Mouse (Mus musculus) neural tube, embryonic 15.5 days (tissue): ENCODE measurements around the gene Gm44805. TPM values are rescaled to one million over a fixed set of nuclear protein-coding genes. Genes with fewer than 3 reads are reported as not detected.

Source experiments
- ATAC-seq: fragments of 200-750 bp; cut with Nextera tagmentation; 2 replicates; pipeline ENCODE4 v1.8.0; 2017; ENCODE audit warnings: mild to moderate bottlenecking, moderate TSS enrichment, moderate library complexity; ENCODE audit not compliant: low FRiP score
- H3K27ac ChIP-seq: fragments of 300-500 bp; sonication (generic); replicated peaks from 2 replicates; pipeline ENCODE4 v1.5.1; 2015; ENCODE audit warnings: mild to moderate bottlenecking, inconsistent platforms
- H3K27me3 ChIP-seq: fragments of 300-500 bp; sonication (generic); replicated peaks from 2 replicates; pipeline ENCODE4 v1.6.1; 2015; ENCODE audit warnings: inconsistent platforms
- H3K36me3 ChIP-seq: fragments of 300-500 bp; sonication (generic); 2 replicates; pipeline ENCODE4 v1.6.1; 2015; ENCODE audit warnings: inconsistent platforms
- H3K4me1 ChIP-seq: fragments of 300-500 bp; sonication (generic); 2 replicates; pipeline ENCODE4 v1.6.1; 2015; ENCODE audit warnings: inconsistent platforms
- H3K4me2 ChIP-seq: fragments of 300-500 bp; sonication (generic); 2 replicates; pipeline ENCODE4 v1.6.1; 2015; ENCODE audit warnings: inconsistent platforms, mild to moderate bottlenecking, moderate library complexity
- H3K4me3 ChIP-seq: fragments of 300-500 bp; sonication (generic); replicated peaks from 2 replicates; pipeline ENCODE4 v1.5.1; 2015; ENCODE audit warnings: mild to moderate bottlenecking, inconsistent platforms
- H3K9ac ChIP-seq: fragments of 300-500 bp; sonication (generic); replicated peaks from 2 replicates; pipeline ENCODE4 v1.6.1; 2015; ENCODE audit warnings: mild to moderate bottlenecking, inconsistent platforms
- H3K9me3 ChIP-seq: fragments of 300-500 bp; sonication (generic); replicated peaks from 2 replicates; pipeline ENCODE4 v1.6.1; 2016; ENCODE audit warnings: inconsistent platforms
- whole genome bisulfite sequencing: fragments of 180-500 bp; shearing (Covaris S2); methylation state at CpG from one replicate; pipeline ENCODE4 v1.1.7; 2015; ENCODE audit warnings: mixed read lengths; 5-methylcytosine and 5-hydroxymethylcytosine counted together
- polyA plus RNA-seq: library from polyadenylated mRNA; unstranded; fragments of >200 nt; fragmentation: Nextera tagmentation; extraction: Ambion mirVana; gene quantifications from 2 replicates; pipeline ENCODE4 v1.2.1, GENCODE M21; 2015

Gm44805 gene
- polyA plus RNA-seq, 1 experiment from 2014 or later: not detected

GRCm38 (mm10) chr7:19671511-19671910 is 9.7 kb downstream of the Gm44805 start:
- no peak for ATAC-seq
- Histone ChIP-seq H3K9ac (no peak overlapping the region), H3K27me3 (no peaks in the 10 kb centered on the region), H3K4me3 (no peak overlapping the region), H3K9me3 (no peaks in the 10 kb centered on the region), H3K4me2 (no peak overlapping the region), H3K27ac (no peak overlapping the region), H3K4me1 (peaks cover 7% of the 10 kb centered on the region), H3K36me3 (no peaks in the 10 kb centered on the region)
- WGBS: 71% methylated on average over 10 of the region's 10 CpGs

GRCm38 (mm10) chr7:19668947-19669721 is 12.1 kb downstream of the Gm44805 start:
- Histone ChIP-seq H3K9me3 (no peaks in the 10 kb centered on the region), H3K4me1 (peaks cover 18% of the 10 kb centered on the region), H3K4me2 (peak overlapping the region; percentile 32; the same call in 1 of the 2 replicates), H3K27ac (peak overlapping the region; percentile 78), H3K4me3 (0 out of 2 replicates have a peak overlapping the region, but pooled peaks have one; percentile 2), H3K27me3 (no peaks in the 10 kb centered on the region), H3K9ac (0 out of 2 replicates have a peak overlapping the region, but pooled peaks have one; percentile 10), H3K36me3 (no peaks in the 10 kb centered on the region)
- 7% methylated on average over 10 of the region's 10 CpGs for WGBS
- peak; percentile 52 for ATAC-seq

- Histone ChIP-seq H3K4me2 (no peak overlapping the region), H3K36me3 (0 out of 2 replicates have a peak, but pooled peaks cover 4% of the 10 kb centered on the region), H3K4me3 (no peak overlapping the region), H3K9me3 (no peaks in the 10 kb centered on the region), H3K4me1 (peaks cover 34% of the 10 kb centered on the region), H3K27ac (no peak overlapping the region), H3K27me3 (no peaks in the 10 kb centered on the region), H3K9ac (no peak overlapping the region)
- 79% methylated on average over 2 of the region's 2 CpGs for WGBS
- no peak for ATAC-seq
Observed at GRCm38 (mm10) chr7:19667434-19667833, 13.8 kb downstream of the Gm44805 start.

GRCm38 (mm10) chr7:19666750-19667149 is 14.5 kb downstream of the Gm44805 start:
- Histone ChIP-seq H3K27ac (no peak overlapping the region; the same call in 1 of the 2 replicates), H3K4me2 (no peak overlapping the region), H3K9me3 (no peaks in the 10 kb centered on the region), H3K4me1 (peaks cover 40% of the 10 kb centered on the region), H3K9ac (no peak overlapping the region), H3K27me3 (no peaks in the 10 kb centered on the region), H3K36me3 (peaks cover 4% of the 10 kb centered on the region; the same call in 1 of the 2 replicates), H3K4me3 (no peak overlapping the region)
- ATAC-seq: no peak
- 76% methylated on average over 3 of the region's 3 CpGs for whole genome bisulfite sequencing

- H3K4me1 ChIP-seq: peaks cover 47% of the 10 kb centered on the region
- H3K4me2 ChIP-seq: peak within 1 kb of the TSS; percentile 88
- ATAC-seq: peak; percentile 88
- 0% methylated on average over 63 of the region's 63 CpGs for WGBS
- H3K9ac ChIP-seq: peak within 1 kb of the TSS; percentile 99
- peaks cover 4% of the 10 kb centered on the region; the same call in 1 of the 2 replicates for H3K36me3 ChIP-seq
- H3K27ac ChIP-seq: peak within 1 kb of the TSS; percentile 94
- no peaks in the 10 kb centered on the region for H3K9me3 ChIP-seq
- H3K27me3 ChIP-seq: no peaks in the 10 kb centered on the region
- H3K4me3 ChIP-seq: peak within 1 kb of the TSS; percentile 100
Observed at GRCm38 (mm10) chr7:19664955-19665841, 16.0 kb downstream of the Gm44805 start, which contains the start of gene Clptm1. Gene Clptm1, minus strand, starts transcription at chr7:19665033.

- Histone ChIP-seq H3K9ac (peak overlapping the region; percentile 99), H3K36me3 (peaks cover 7% of the 10 kb centered on the region; the same call in 1 of the 2 replicates), H3K27me3 (no peaks in the 10 kb centered on the region), H3K4me3 (peak overlapping the region; percentile 100), H3K9me3 (no peaks in the 10 kb centered on the region), H3K4me1 (peaks cover 46% of the 10 kb centered on the region), H3K4me2 (peak overlapping the region; percentile 88), H3K27ac (peak overlapping the region; percentile 94)
- under 1% methylated on average over 37 of the region's 37 CpGs for WGBS
- ATAC-seq: peak; percentile 57
Observed at GRCm38 (mm10) chr7:19664455-19664954, 16.7 kb downstream of the Gm44805 start.

- ATAC-seq: 0 out of 2 replicates have a peak, but pooled peaks have one; percentile 6
- Histone ChIP-seq H3K9me3 (no peaks in the 10 kb centered on the region), H3K4me3 (peak overlapping the region; percentile 100), H3K4me2 (peak overlapping the region; percentile 88), H3K36me3 (peaks cover 9% of the 10 kb centered on the region; the same call in 1 of the 2 replicates), H3K4me1 (peaks cover 40% of the 10 kb centered on the region), H3K27me3 (no peaks in the 10 kb centered on the region), H3K27ac (peak overlapping the region; percentile 94; the same call in 1 of the 2 replicates), H3K9ac (peak overlapping the region; percentile 99)
- WGBS: 17% methylated on average over 8 of the region's 8 CpGs
Observed at GRCm38 (mm10) chr7:19663940-19664339, 17.3 kb downstream of the Gm44805 start.

- ATAC-seq: no peak
- no peaks in the 10 kb centered on the region for H3K4me1 ChIP-seq
- H3K4me3 ChIP-seq: no peak overlapping the region
- H3K9ac ChIP-seq: no peak overlapping the region
- 94% methylated on average over 2 of the region's 2 CpGs for WGBS
- peaks cover 60% of the 10 kb centered on the region for H3K36me3 ChIP-seq
- no peak overlapping the region for H3K4me2 ChIP-seq
- no peak overlapping the region for H3K27ac ChIP-seq
- H3K27me3 ChIP-seq: no peaks in the 10 kb centered on the region
- no peaks in the 10 kb centered on the region for H3K9me3 ChIP-seq
Observed at GRCm38 (mm10) chr7:19652614-19653013, 28.6 kb downstream of the Gm44805 start.

- 94% methylated on average over 6 of the region's 6 CpGs for WGBS
- ATAC-seq: no peak
- Histone ChIP-seq H3K4me2 (no peak overlapping the region), H3K9ac (no peak overlapping the region), H3K4me3 (no peak overlapping the region), H3K27ac (no peak overlapping the region), H3K36me3 (peaks cover 67% of the 10 kb centered on the region), H3K27me3 (no peaks in the 10 kb centered on the region), H3K9me3 (no peaks in the 10 kb centered on the region), H3K4me1 (no peaks in the 10 kb centered on the region)
Observed at GRCm38 (mm10) chr7:19651063-19651786, 30.0 kb downstream of the Gm44805 start.

- H3K9me3 ChIP-seq: no peaks in the 10 kb centered on the region
- H3K27me3 ChIP-seq: no peaks in the 10 kb centered on the region
- H3K4me3 ChIP-seq: no peak overlapping the region
- no peaks in the 10 kb centered on the region for H3K4me1 ChIP-seq
- H3K4me2 ChIP-seq: no peak overlapping the region
- H3K36me3 ChIP-seq: peaks cover 97% of the 10 kb centered on the region
- WGBS: 92% methylated on average over 4 of the region's 4 CpGs
- H3K9ac ChIP-seq: no peak overlapping the region
- no peak for ATAC-seq
- no peak overlapping the region for H3K27ac ChIP-seq
Observed at GRCm38 (mm10) chr7:19641223-19641622, 40.0 kb downstream of the Gm44805 start.
